Mouse (Mus musculus): ENCODE measurements around the gene Prokr1.
A peak's percentile ranks its signal among the peaks of the same experiment; 100 is the strongest.
"Not testable (repeated sequence)": the region's sequence is repeated elsewhere in the genome, so short reads cannot be mapped to it uniquely, and the experiment has no call there.

The Prokr1 gene

GRCm38 (mm10) chr6:87571863-87572262 lies 18.7 kb downstream of the Prokr1 start:
- DNase-seq (ENCODE audit: low spot score in 2 of 2): not testable (repeated sequence)

- peak in 1 of 2 experiments; percentile 41 for DNase-seq (ENCODE audit: low spot score in 2 of 2)
Measured at GRCm38 (mm10) chr6:87567686-87568593, 22.6 kb downstream of the Prokr1 start.

GRCm38 (mm10) chr6:87565166-87565565 lies 25.4 kb downstream of the Prokr1 start:
- DNase-seq (ENCODE audit: low spot score in 2 of 2): peak in 1 of 2 experiments; percentile 13

- DNase-seq (ENCODE audit: low spot score in 2 of 2): peak in 1 of 2 experiments; percentile 37
Measured at GRCm38 (mm10) chr6:87564356-87564755, 26.2 kb downstream of the Prokr1 start.

GRCm38 (mm10) chr6:87553724-87554123 lies 36.8 kb downstream of the Prokr1 start:
- DNase-seq (ENCODE audit: low spot score in 2 of 2): no peak

- peak in 1 of 2 experiments; percentile 67 for DNase-seq (ENCODE audit: low spot score in 2 of 2)
Measured at GRCm38 (mm10) chr6:87552054-87552807, 38.3 kb downstream of the Prokr1 start.

GRCm38 (mm10) chr6:87547836-87548235 lies 42.7 kb downstream of the Prokr1 start:
- peak in 1 of 2 experiments; percentile 55 for DNase-seq (ENCODE audit: low spot score in 2 of 2)

- DNase-seq (ENCODE audit: low spot score in 2 of 2): no peak
Measured at GRCm38 (mm10) chr6:87547431-87547830, 43.1 kb downstream of the Prokr1 start.

- no peak for DNase-seq (ENCODE audit: low spot score in 2 of 2)
Measured at GRCm38 (mm10) chr6:87545331-87546217, 45.0 kb downstream of the Prokr1 start.

- DNase-seq (ENCODE audit: low spot score in 2 of 2): peak; percentile 72 to 82
Measured at GRCm38 (mm10) chr6:87542027-87542426, 48.5 kb downstream of the Prokr1 start.

- peak in 1 of 2 experiments; percentile 49 for DNase-seq (ENCODE audit: low spot score in 2 of 2)
Measured at GRCm38 (mm10) chr6:87541171-87541571, 49.4 kb downstream of the Prokr1 start.

GRCm38 (mm10) chr6:87538376-87539270 lies 51.9 kb downstream of the Prokr1 start:
- no peak for DNase-seq (ENCODE audit: low spot score in 2 of 2)

- no peak for DNase-seq (ENCODE audit: low spot score in 2 of 2)
Measured at GRCm38 (mm10) chr6:87537678-87538077, 52.9 kb downstream of the Prokr1 start.

- no peak for DNase-seq (ENCODE audit: low spot score in 2 of 2)
Measured at GRCm38 (mm10) chr6:87536270-87536669, 54.3 kb downstream of the Prokr1 start.

GRCm38 (mm10) chr6:87535651-87536050 lies 54.9 kb downstream of the Prokr1 start:
- DNase-seq (ENCODE audit: low spot score in 2 of 2): no peak

GRCm38 (mm10) chr6:87534855-87535575 lies 55.5 kb downstream of the Prokr1 start:
- no peak for DNase-seq (ENCODE audit: low spot score in 2 of 2)

GRCm38 (mm10) chr6:87532953-87533710 lies 57.4 kb downstream of the Prokr1 start, which contains the start of gene Arhgap25:
TSS of gene Arhgap25 (minus strand) at chr6:87533259.
- DNase-seq (ENCODE audit: low spot score in 2 of 2): peak; percentile 58 to 77

GRCm38 (mm10) chr6:87531456-87532015 lies 59.0 kb downstream of the Prokr1 start:
- no peak for DNase-seq (ENCODE audit: low spot score in 2 of 2)

- no peak for DNase-seq (ENCODE audit: low spot score in 2 of 2)
Measured at GRCm38 (mm10) chr6:87530386-87530785, 60.2 kb downstream of the Prokr1 start.
